Mouse (Mus musculus) lung, embryonic 15.5 days (tissue): Measurements from ENCODE around the gene Fga. TPM values are rescaled to one million over a fixed set of nuclear protein-coding genes. Genes with fewer than 3 reads are reported as not detected.

Experiments
- ATAC-seq: fragments of 200-750 bp; cut with Nextera tagmentation; 2 replicates; pipeline ENCODE4 v1.8.0; 2017; ENCODE audit warnings: moderate number of reproducible peaks, borderline replicate concordance; ENCODE audit not compliant: low FRiP score, low TSS enrichment; ENCODE audit errors: extremely low read depth
- H3K27ac ChIP-seq: fragments of 300-500 bp; sonication (generic); 2 replicates; pipeline ENCODE4 v1.5.1; 2015; ENCODE audit warnings: moderate library complexity, mild to moderate bottlenecking, inconsistent platforms
- H3K27me3 ChIP-seq: fragments of 300-500 bp; sonication (generic); 2 replicates; pipeline ENCODE4 v1.6.1; 2015; ENCODE audit warnings: inconsistent platforms
- H3K36me3 ChIP-seq: fragments of 300-500 bp; sonication (generic); 2 replicates; pipeline ENCODE4 v1.6.1; 2015; ENCODE audit warnings: inconsistent platforms
- H3K4me1 ChIP-seq: fragments of 300-500 bp; sonication (generic); 2 replicates; pipeline ENCODE4 v1.6.1; 2015; ENCODE audit warnings: inconsistent platforms
- H3K4me2 ChIP-seq: fragments of 300-500 bp; sonication (generic); 2 replicates; pipeline ENCODE4 v1.6.1; 2015; ENCODE audit warnings: inconsistent platforms, mild to moderate bottlenecking, moderate library complexity
- H3K4me3 ChIP-seq: fragments of 300-500 bp; sonication (generic); 2 replicates; pipeline ENCODE4 v1.5.1; 2015; ENCODE audit warnings: mild to moderate bottlenecking, inconsistent platforms
- H3K9ac ChIP-seq: fragments of 300-500 bp; sonication (generic); 2 replicates; pipeline ENCODE4 v1.6.1; 2015; ENCODE audit warnings: inconsistent platforms
- H3K9me3 ChIP-seq: fragments of 300-500 bp; sonication (generic); 2 replicates; pipeline ENCODE4 v1.6.1; 2016; ENCODE audit warnings: inconsistent platforms
- WGBS: fragments of 180-500 bp; shearing (Covaris S2); methylation state at CpG from one replicate; pipeline ENCODE4 v1.1.7; 2015; 5-methylcytosine and 5-hydroxymethylcytosine counted together
- polyA plus RNA-seq: library from polyadenylated mRNA; unstranded; fragments of >200 nt; fragmentation: Nextera tagmentation; extraction: Ambion mirVana; gene quantifications from 2 replicates; pipeline ENCODE4 v1.2.1, GENCODE M21; 2015

The Fga gene
- polyA plus RNA-seq, 1 experiment from 2014 or later = 0.79 TPM

DNA sequence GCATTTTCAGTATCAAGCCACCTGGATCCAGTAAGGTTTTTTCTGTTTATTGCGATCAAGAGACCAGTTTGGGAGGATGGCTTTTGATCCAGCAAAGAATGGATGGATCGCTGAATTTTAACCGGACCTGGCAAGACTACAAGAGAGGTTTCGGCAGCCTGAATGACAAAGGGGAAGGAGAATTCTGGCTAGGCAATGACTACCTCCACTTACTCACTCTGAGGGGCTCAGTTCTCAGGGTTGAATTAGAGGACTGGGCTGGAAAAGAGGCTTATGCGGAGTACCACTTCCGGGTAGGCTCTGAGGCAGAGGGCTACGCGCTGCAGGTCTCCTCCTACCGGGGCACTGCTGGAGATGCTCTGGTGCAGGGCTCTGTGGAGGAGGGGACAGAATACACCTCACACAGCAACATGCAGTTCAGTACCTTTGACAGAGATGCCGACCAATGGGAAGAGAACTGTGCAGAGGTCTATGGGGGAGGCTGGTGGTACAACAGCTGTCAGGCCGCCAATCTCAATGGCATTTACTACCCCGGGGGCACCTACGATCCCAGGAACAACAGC is 7.0 kb downstream of the Fga start:
- Histone ChIP-seq H3K9me3 (no peaks in the 10 kb centered on the region), H3K4me2 (no peak overlapping the region), H3K4me3 (no peak overlapping the region), H3K27me3 (no peaks in the 10 kb centered on the region), H3K9ac (no peak overlapping the region), H3K4me1 (no peaks in the 10 kb centered on the region), H3K27ac (no peak overlapping the region), H3K36me3 (no peaks in the 10 kb centered on the region)
- no peak for ATAC-seq
- WGBS = 54% methylated on average over 13 of the region's 13 CpGs

DNA sequence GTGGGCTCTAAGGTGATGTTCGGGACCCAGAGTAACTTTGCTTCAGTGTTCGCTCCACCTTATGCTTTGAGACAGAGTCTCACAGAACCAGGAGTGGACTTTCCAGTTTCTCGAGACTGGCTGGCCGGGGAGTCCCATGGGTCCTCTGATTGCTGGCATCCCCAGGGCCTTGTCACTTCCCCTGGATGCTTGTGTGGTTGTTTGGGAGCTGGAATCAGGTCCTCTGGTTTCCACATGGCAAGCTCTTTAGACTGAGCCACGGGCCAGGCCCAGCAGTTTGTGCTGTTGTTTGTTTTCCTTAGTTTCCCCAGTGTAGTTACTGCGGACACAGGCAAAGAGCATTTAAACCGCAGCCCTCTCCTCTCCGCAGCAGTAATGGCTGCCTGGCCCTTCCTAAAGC is 7.9 kb downstream of the Fga start:
- no peaks in the 10 kb centered on the region for H3K9me3 ChIP-seq
- no peak overlapping the region for H3K4me2 ChIP-seq
- no peak overlapping the region for H3K9ac ChIP-seq
- no peak overlapping the region for H3K4me3 ChIP-seq
- no peaks in the 10 kb centered on the region for H3K36me3 ChIP-seq
- no peak overlapping the region for H3K27ac ChIP-seq
- no peak for ATAC-seq
- H3K27me3 ChIP-seq = no peaks in the 10 kb centered on the region
- H3K4me1 ChIP-seq = no peaks in the 10 kb centered on the region
- WGBS = 70% methylated on average over 8 of the region's 8 CpGs

GRCm38 (mm10) chr3:83038865-83039264 is 13.0 kb downstream of the Fga start:
- Histone ChIP-seq H3K27me3 (no peaks in the 10 kb centered on the region), H3K4me2 (no peak overlapping the region), H3K4me3 (no peak overlapping the region), H3K36me3 (no peaks in the 10 kb centered on the region), H3K9me3 (no peaks in the 10 kb centered on the region), H3K9ac (no peak overlapping the region), H3K4me1 (no peaks in the 10 kb centered on the region), H3K27ac (no peak overlapping the region)
- 46% methylated on average over 2 of the region's 2 CpGs for WGBS
- no peak for ATAC-seq

DNA sequence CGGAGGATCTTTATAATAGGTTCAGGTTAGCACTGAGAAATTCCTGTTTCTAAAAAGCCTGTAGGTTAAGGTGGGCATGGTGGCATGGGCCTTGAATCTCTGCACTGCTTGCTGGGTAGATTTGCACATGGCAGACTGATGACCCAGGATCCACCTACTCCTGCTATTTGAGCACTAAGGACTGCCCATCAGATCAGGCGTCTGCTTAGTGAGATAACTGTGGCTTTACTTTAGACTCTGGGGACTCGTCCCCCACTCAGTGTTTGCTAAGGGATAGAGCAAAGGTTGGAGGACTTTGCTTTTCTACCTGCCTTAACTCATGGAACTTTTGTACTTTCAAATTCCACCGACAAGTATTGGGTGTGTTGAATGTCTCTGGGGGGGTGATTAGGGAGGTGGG is 13.8 kb downstream of the Fga start:
- WGBS = 55% methylated on average over 4 of the region's 4 CpGs
- Histone ChIP-seq H3K4me3 (no peak overlapping the region), H3K27ac (no peak overlapping the region), H3K36me3 (no peaks in the 10 kb centered on the region), H3K4me1 (no peaks in the 10 kb centered on the region), H3K27me3 (no peaks in the 10 kb centered on the region), H3K4me2 (no peak overlapping the region), H3K9ac (no peak overlapping the region), H3K9me3 (no peaks in the 10 kb centered on the region)
- no peak for ATAC-seq

- Histone ChIP-seq H3K27me3 (no peaks in the 10 kb centered on the region), H3K4me3 (no peak overlapping the region), H3K9ac (no peak overlapping the region), H3K27ac (no peak overlapping the region), H3K4me1 (no peaks in the 10 kb centered on the region), H3K36me3 (no peaks in the 10 kb centered on the region), H3K9me3 (no peaks in the 10 kb centered on the region), H3K4me2 (no peak overlapping the region)
- no peak for ATAC-seq
- WGBS = 83% methylated on average over 5 of the region's 5 CpGs
These were observed 16.6 kb downstream of the Fga start for GRCm38 (mm10) chr3:83042451-83042850.

- WGBS = 81% methylated on average over 11 of the region's 11 CpGs
- Histone ChIP-seq H3K9ac (no peak overlapping the region), H3K4me2 (no peak overlapping the region), H3K36me3 (no peaks in the 10 kb centered on the region), H3K27me3 (no peaks in the 10 kb centered on the region), H3K9me3 (no peaks in the 10 kb centered on the region), H3K27ac (no peak overlapping the region), H3K4me3 (no peak overlapping the region), H3K4me1 (no peaks in the 10 kb centered on the region)
- no peak for ATAC-seq
These were observed 20.8 kb downstream of the Fga start for GRCm38 (mm10) chr3:83046649-83047048.

DNA sequence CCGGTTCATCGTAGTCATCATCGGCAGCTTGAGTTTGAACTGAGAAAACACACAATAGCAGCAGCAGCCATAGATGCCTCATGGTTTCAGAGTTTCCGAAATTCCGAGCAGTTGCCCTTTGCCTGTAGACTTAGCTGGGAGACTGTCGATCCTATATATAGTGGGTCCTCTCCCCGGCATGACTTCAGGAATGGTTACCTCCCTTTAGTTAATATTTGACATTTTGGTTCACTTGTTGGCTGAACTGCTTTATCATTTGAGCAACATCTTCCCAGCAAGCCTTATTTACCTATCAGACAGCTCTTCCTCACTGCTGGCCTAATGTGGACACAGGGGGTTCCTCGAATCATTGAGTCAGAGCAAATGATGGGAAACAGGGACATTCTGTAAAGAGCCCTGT is 23.8 kb downstream of the Fga start, which contains the start of gene Fgb:
Gene Fgb, minus strand, starts transcription at position 184 of the 400 bp plus-strand sequence.
- no peak within 1 kb of the TSS for H3K4me3 ChIP-seq
- H3K27me3 ChIP-seq = no peaks in the 10 kb centered on the region
- no peak within 1 kb of the TSS for H3K27ac ChIP-seq
- no peak within 1 kb of the TSS for H3K4me2 ChIP-seq
- no peaks in the 10 kb centered on the region for H3K4me1 ChIP-seq
- H3K9me3 ChIP-seq = no peaks in the 10 kb centered on the region
- no peak within 1 kb of the TSS for H3K9ac ChIP-seq
- 74% methylated on average over 8 of the region's 8 CpGs for WGBS
- no peak for ATAC-seq
- H3K36me3 ChIP-seq = no peaks in the 10 kb centered on the region

GRCm38 (mm10) chr3:83050661-83051060 is 24.8 kb downstream of the Fga start:
- no peaks in the 10 kb centered on the region for H3K27me3 ChIP-seq
- H3K4me3 ChIP-seq = no peak overlapping the region
- H3K27ac ChIP-seq = no peak overlapping the region
- no peak overlapping the region for H3K4me2 ChIP-seq
- WGBS = 58% methylated on average over 5 of the region's 5 CpGs
- no peak for ATAC-seq
- no peak overlapping the region for H3K9ac ChIP-seq
- H3K36me3 ChIP-seq = no peaks in the 10 kb centered on the region
- H3K4me1 ChIP-seq = no peaks in the 10 kb centered on the region
- no peaks in the 10 kb centered on the region for H3K9me3 ChIP-seq

- Histone ChIP-seq H3K9me3 (no peaks in the 10 kb centered on the region), H3K27ac (no peak overlapping the region), H3K27me3 (no peaks in the 10 kb centered on the region), H3K9ac (no peak overlapping the region), H3K4me3 (no peak overlapping the region), H3K4me2 (no peak overlapping the region), H3K4me1 (peaks cover 9% of the 10 kb centered on the region), H3K36me3 (peaks cover 3% of the 10 kb centered on the region)
- WGBS = 73% methylated on average over 5 of the region's 5 CpGs
- no peak for ATAC-seq
These were observed 26.2 kb downstream of the Fga start for GRCm38 (mm10) chr3:83052102-83052501.

GRCm38 (mm10) chr3:83053126-83053525 is 27.2 kb downstream of the Fga start:
- WGBS = 85% methylated on average over 7 of the region's 7 CpGs
- Histone ChIP-seq H3K27ac (no peak overlapping the region), H3K4me1 (peaks cover 9% of the 10 kb centered on the region), H3K4me3 (no peak overlapping the region), H3K36me3 (peaks cover 9% of the 10 kb centered on the region), H3K27me3 (no peaks in the 10 kb centered on the region), H3K9ac (no peak overlapping the region), H3K4me2 (no peak overlapping the region), H3K9me3 (no peaks in the 10 kb centered on the region)
- no peak for ATAC-seq

DNA sequence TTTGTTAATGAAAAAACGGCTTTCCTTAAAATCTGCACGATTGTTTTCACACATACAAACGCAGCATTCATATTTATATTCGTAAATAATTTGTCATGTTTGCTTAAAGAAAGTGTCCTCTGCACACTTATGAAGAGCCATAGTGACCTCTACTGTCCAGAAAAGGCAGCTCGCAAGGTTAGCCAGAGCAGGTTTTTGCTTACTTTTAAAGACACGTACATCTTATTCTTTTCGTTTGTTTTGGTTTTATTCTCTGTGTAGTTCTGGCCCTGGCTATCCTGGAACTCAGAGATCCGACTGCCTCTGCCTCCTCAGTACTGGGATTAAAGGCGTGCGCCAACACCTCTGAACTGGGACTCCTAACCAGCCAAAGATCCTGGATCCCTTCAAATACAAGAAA is 27.9 kb downstream of the Fga start:
- no peak overlapping the region for H3K9ac ChIP-seq
- H3K36me3 ChIP-seq = peaks cover 15% of the 10 kb centered on the region
- H3K27ac ChIP-seq = no peak overlapping the region
- peaks cover 9% of the 10 kb centered on the region for H3K4me1 ChIP-seq
- H3K4me3 ChIP-seq = no peak overlapping the region
- H3K9me3 ChIP-seq = no peaks in the 10 kb centered on the region
- no peak overlapping the region for H3K4me2 ChIP-seq
- no peak for ATAC-seq
- no peaks in the 10 kb centered on the region for H3K27me3 ChIP-seq
- WGBS = 25% methylated on average over 10 of the region's 10 CpGs

DNA sequence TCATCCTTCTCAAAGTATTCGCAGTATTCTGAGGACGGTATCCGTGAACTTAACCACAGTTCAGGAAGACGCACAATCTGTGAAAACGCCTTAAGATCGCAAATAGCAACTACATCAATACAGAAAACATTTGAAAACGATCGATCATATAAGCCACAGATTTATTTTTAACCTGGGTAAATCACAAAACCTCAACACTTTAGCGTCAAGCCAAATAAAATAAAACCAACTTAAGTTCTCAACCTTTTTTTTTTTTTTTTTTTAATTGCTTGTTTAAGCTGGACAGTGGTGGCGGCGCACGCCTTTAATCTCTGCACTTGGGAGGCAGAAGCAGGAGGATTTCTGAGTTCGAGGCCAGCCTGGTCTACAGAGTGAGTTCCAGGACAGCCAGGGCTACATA is 28.9 kb downstream of the Fga start:
- H3K4me2 ChIP-seq = peak overlapping the region; percentile 52
- no peaks in the 10 kb centered on the region for H3K9me3 ChIP-seq
- 28% methylated on average over 13 of the region's 13 CpGs for WGBS
- H3K4me3 ChIP-seq = peak overlapping the region; percentile 61
- peaks cover 9% of the 10 kb centered on the region for H3K4me1 ChIP-seq
- peaks cover 25% of the 10 kb centered on the region for H3K36me3 ChIP-seq
- 0 out of 2 replicates have a peak overlapping the region, but pooled peaks have one; percentile 13 for H3K9ac ChIP-seq
- H3K27me3 ChIP-seq = no peaks in the 10 kb centered on the region
- no peak overlapping the region for H3K27ac ChIP-seq
- ATAC-seq = no peak
